Mouse (Mus musculus): ENCODE measurements around the gene Rabl3.

- TF ChIP-seq CTCF (IDR thresholded peaks at IDR 0.05; ENCODE audit: low read depth, low read length): no peak
- no peak for TF ChIP-seq POLR2A (IDR thresholded peaks at IDR 0.05; ENCODE audit: borderline replicate concordance, low read depth, low read length)
These were observed 51.9 kb downstream of the Rabl3 start for GRCm38 (mm10) chr16:37591551-37591950.
